Mouse (Mus musculus) intestine, embryonic 16.5 days (tissue): ENCODE measurements around the gene Chm. TPM values are rescaled to one million over a fixed set of nuclear protein-coding genes. Genes with fewer than 3 reads are reported as not detected.
"Not testable (repeated sequence)": the region's sequence is repeated elsewhere in the genome, so short reads cannot be mapped to it uniquely, and the experiment has no call there.

ENCODE experiments used
- ATAC-seq: fragments of 200-750 bp; cut with Nextera tagmentation; 2 replicates; pipeline ENCODE4 v1.8.0; 2017; ENCODE audit warnings: moderate TSS enrichment, moderate library complexity
- H3K27ac ChIP-seq: fragments of 300-500 bp; sonication (generic); 2 replicates; pipeline ENCODE4 v1.5.1; 2014; ENCODE audit warnings: mild to moderate bottlenecking, low read length
- H3K27me3 ChIP-seq: fragments of 300-500 bp; sonication (generic); replicated peaks from 2 replicates; pipeline ENCODE4 v1.6.1; 2014; ENCODE audit warnings: low read length, control low read depth, mixed read lengths; ENCODE audit not compliant: control insufficient read depth, insufficient read depth
- H3K36me3 ChIP-seq: fragments of 300-500 bp; sonication (generic); 2 replicates; pipeline ENCODE4 v1.6.1; 2014; ENCODE audit warnings: low read length, control low read depth; ENCODE audit not compliant: control insufficient read depth, insufficient read depth
- H3K4me1 ChIP-seq: fragments of 300-500 bp; sonication (generic); 2 replicates; pipeline ENCODE4 v1.6.1; 2014; ENCODE audit warnings: low read length, control low read depth, mixed read lengths; ENCODE audit not compliant: control insufficient read depth, insufficient read depth
- H3K4me2 ChIP-seq: fragments of 300-500 bp; sonication (generic); 2 replicates; pipeline ENCODE4 v1.6.1; 2014; ENCODE audit warnings: low read depth, low read length, control low read depth
- H3K4me3 ChIP-seq: fragments of 300-500 bp; sonication (generic); 2 replicates; pipeline ENCODE4 v1.5.1; 2014; ENCODE audit warnings: mild to moderate bottlenecking, low read length
- H3K9ac ChIP-seq: fragments of 300-500 bp; sonication (generic); 2 replicates; pipeline ENCODE4 v1.6.1; 2014; ENCODE audit warnings: low read depth, low read length
- H3K9me3 ChIP-seq: fragments of 300-500 bp; sonication (generic); 2 replicates; pipeline ENCODE4 v1.6.1; 2016; ENCODE audit warnings: low read length, control low read depth; ENCODE audit not compliant: control insufficient read depth
- WGBS: fragments of 180-500 bp; shearing (Covaris S2); extraction: QIAGEN DNeasy Blood & Tissue Kit; methylation state at CpG from one replicate; pipeline ENCODE4 v1.1.7; 2014; 5-methylcytosine and 5-hydroxymethylcytosine counted together
- polyA plus RNA-seq: library from polyadenylated mRNA; unstranded; fragments of >200 nt; fragmentation: Nextera tagmentation; extraction: Ambion mirVana; gene quantifications from 2 replicates; pipeline ENCODE4 v1.2.1, GENCODE M21; 2015

Gene Chm
- polyA plus RNA-seq, result 9.5 and 10.6 TPM in 2 replicates

GRCm38 (mm10) chrX:113185230-113185985 lies at the start of gene Chm:
Gene Chm (minus strand): TSS chrX:113185517.
- peak; percentile 97 for ATAC-seq
- Histone ChIP-seq H3K9ac (peak within 1 kb of the TSS; percentile 56), H3K27me3 (no peaks in the 10 kb centered on the region), H3K4me1 (no peaks in the 10 kb centered on the region), H3K9me3 (no peaks in the 10 kb centered on the region), H3K4me2 (peak within 1 kb of the TSS; percentile 37), H3K36me3 (no peaks in the 10 kb centered on the region), H3K4me3 (peak within 1 kb of the TSS; percentile 55), H3K27ac (0 out of 2 replicates have a peak within 1 kb of the TSS, but pooled peaks have one; percentile 34)
- 9% methylated on average over 21 of the region's 21 CpGs for WGBS

DNA sequence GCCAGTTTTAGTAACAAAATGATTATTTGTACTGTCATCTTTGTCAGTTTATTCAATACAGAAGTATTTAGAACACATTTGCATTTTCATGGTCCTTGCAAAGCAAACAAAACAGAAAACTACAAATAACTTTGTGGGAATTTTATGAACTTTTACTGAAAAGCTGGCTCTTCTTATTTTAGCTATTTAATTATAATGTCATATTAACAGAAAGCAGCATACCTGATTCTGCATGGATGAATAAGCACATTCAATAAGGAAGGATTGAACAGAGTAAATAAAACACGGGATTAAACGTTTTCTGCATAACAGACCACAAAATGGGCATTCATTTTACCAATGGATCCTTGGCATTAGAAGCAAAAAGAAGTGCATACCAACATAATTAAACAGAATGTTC lies 8.6 kb upstream of the Chm start:
- Histone ChIP-seq H3K4me1 (no peaks in the 10 kb centered on the region), H3K4me2 (no peak overlapping the region), H3K9ac (no peak overlapping the region), H3K9me3 (no peaks in the 10 kb centered on the region), H3K27me3 (no peaks in the 10 kb centered on the region), H3K4me3 (no peak overlapping the region), H3K27ac (no peak overlapping the region), H3K36me3 (no peaks in the 10 kb centered on the region)
- no peak for ATAC-seq
- 30% methylated on average over 2 of the region's 2 CpGs for WGBS

DNA sequence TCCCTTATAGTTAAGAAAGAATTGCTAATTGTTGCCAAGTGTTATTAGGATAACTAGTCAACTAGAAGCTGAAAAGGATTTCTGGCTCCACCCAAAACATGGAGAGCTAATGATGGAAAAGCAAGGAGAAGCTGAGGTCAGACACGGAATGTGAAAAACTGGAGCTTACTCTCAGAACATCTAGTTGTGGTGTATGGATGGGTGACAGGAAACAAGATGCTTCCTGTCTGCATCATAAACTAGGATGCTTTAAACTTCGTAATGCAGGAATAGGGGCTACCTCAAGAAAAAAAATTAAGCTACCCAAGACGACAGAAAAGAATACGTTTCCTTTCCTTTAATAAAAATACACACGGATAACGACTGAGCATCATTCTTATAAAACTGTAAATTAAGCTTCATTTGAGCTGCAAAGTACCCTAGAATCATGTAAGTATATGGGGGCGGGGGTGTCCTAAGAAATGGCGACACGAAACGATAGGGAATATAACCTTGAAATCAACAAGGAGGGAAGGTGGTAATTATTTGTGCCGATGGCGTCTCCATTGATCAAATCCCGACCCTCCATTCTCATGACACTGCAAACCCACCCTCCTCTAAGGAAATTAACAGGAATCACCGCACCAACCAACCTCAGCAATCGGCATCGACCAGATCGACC lies 618 bp downstream of the Chm start:
- Histone ChIP-seq H3K27me3 (no peaks in the 10 kb centered on the region), H3K9me3 (no peaks in the 10 kb centered on the region), H3K4me1 (no peaks in the 10 kb centered on the region), H3K4me2 (peak overlapping the region; percentile 37), H3K9ac (peak overlapping the region; percentile 56), H3K27ac (0 out of 2 replicates have a peak overlapping the region, but pooled peaks have one; percentile 34), H3K4me3 (peak overlapping the region; percentile 55), H3K36me3 (no peaks in the 10 kb centered on the region)
- 16% methylated on average over 17 of the region's 17 CpGs for WGBS
- peak; percentile 47 for ATAC-seq

GRCm38 (mm10) chrX:113180856-113181255 lies 4.5 kb downstream of the Chm start:
- H3K4me1 ChIP-seq, H3K9me3 ChIP-seq, H3K36me3 ChIP-seq, H3K27ac ChIP-seq, H3K27me3 ChIP-seq, H3K9ac ChIP-seq, ATAC-seq, H3K4me2 ChIP-seq, H3K4me3 ChIP-seq: not testable (repeated sequence)
- 89% methylated on average over 4 of the region's 4 CpGs for WGBS

DNA sequence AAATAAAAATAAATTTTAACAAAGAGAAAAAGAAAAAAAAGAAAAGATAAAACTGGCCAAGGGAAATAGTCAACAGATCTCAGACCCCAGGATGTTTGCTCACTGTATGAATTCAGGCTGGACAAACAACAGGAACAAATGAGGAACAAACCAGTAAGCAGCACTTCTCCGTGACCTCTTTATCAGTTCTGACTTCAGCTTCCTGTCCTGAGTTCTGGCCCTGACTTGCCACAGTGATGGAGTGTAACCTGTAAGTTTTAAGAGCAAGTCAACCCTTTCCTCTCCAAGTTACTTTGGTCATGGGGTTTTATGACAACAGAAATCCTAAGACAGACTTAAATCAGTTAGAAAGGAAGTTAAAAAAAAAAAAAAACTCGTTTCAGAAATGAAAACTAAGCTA lies 12.6 kb downstream of the Chm start:
- Histone ChIP-seq H3K36me3 (no peaks in the 10 kb centered on the region), H3K27me3 (no peaks in the 10 kb centered on the region), H3K4me1 (no peaks in the 10 kb centered on the region), H3K4me3 (no peak overlapping the region), H3K9ac (no peak overlapping the region), H3K27ac (no peak overlapping the region), H3K9me3 (no peaks in the 10 kb centered on the region), H3K4me2 (no peak overlapping the region)
- ATAC-seq, result no peak
- 58% methylated on average over 2 of the region's 2 CpGs for WGBS

DNA sequence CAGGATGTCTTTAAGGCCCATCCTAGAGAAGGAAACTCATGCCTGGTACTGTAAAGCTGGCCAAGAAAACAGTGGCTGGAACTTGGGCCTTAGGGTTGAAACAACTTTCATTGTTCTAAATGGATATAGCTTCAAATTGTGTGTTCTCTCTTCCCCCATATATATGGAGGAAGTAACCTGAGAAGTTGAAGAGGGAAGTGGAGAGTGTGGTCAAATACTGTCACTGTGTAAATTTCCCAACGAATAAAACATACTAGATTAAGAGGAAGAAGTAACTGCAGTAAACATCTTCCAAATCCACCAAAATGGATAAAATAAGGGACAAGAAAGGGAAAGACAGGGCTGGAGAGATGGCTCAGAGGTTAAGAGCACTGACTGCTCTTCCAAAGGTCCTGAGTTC lies 13.0 kb downstream of the Chm start:
- Histone ChIP-seq H3K9ac (no peak overlapping the region), H3K4me2 (no peak overlapping the region), H3K9me3 (no peaks in the 10 kb centered on the region), H3K4me1 (no peaks in the 10 kb centered on the region), H3K4me3 (no peak overlapping the region), H3K27ac (no peak overlapping the region), H3K27me3 (no peaks in the 10 kb centered on the region), H3K36me3 (no peaks in the 10 kb centered on the region)
- no peak for ATAC-seq
- 62% methylated on average over 1 of the region's 1 CpGs for WGBS

- ATAC-seq, result peak; percentile 88
Observed at GRCm38 (mm10) chrX:113160268-113160860, 25.0 kb downstream of the Chm start.

GRCm38 (mm10) chrX:113084171-113084570 lies 101.1 kb downstream of the Chm start:
- H3K27me3 ChIP-seq, result no peaks in the 10 kb centered on the region
- H3K9me3 ChIP-seq, result no peaks in the 10 kb centered on the region
- H3K27ac ChIP-seq, result no peak overlapping the region
- no peaks in the 10 kb centered on the region for H3K4me1 ChIP-seq
- no peak overlapping the region for H3K4me3 ChIP-seq
- no peak overlapping the region for H3K4me2 ChIP-seq
- WGBS, result 78% methylated on average over 2 of the region's 2 CpGs
- H3K9ac ChIP-seq, result no peak overlapping the region
- no peak for ATAC-seq
- no peaks in the 10 kb centered on the region for H3K36me3 ChIP-seq

More at GRCm38 (mm10) chrX:113160268-113160860, 25.0 kb downstream of the Chm start:
- no peak overlapping the region for H3K4me2 ChIP-seq
- WGBS, result 51% methylated on average over 3 of the region's 3 CpGs
- no peaks in the 10 kb centered on the region for H3K9me3 ChIP-seq
- H3K27me3 ChIP-seq, result no peaks in the 10 kb centered on the region
- H3K4me3 ChIP-seq, result no peak overlapping the region
- no peak overlapping the region for H3K9ac ChIP-seq
- H3K36me3 ChIP-seq, result no peaks in the 10 kb centered on the region
- H3K27ac ChIP-seq, result no peak overlapping the region
- no peaks in the 10 kb centered on the region for H3K4me1 ChIP-seq

DNA sequence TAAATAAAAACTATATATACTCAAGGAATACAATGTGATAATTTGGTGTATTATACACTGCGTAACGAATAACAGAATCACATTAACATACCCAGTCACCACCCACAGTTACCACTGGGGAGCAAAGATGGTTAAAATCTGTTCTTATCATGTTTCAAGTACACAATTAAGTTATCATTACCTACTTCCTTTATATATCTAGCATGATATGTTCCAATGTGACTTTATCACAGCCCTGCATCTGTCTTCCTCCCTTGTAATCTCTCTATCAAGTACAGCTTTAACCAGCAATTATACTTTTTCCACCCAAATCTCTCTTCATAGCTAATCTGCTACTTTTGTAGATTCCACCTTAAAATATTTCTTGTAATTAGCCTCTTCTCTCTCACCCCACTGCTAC lies 109.3 kb downstream of the Chm start:
- WGBS, result 96% methylated on average over 2 of the region's 2 CpGs
- H3K27ac ChIP-seq, result no peak overlapping the region
- H3K4me3 ChIP-seq, result no peak overlapping the region
- H3K9ac ChIP-seq, result no peak overlapping the region
- H3K9me3 ChIP-seq, result no peaks in the 10 kb centered on the region
- H3K27me3 ChIP-seq, result no peaks in the 10 kb centered on the region
- no peaks in the 10 kb centered on the region for H3K36me3 ChIP-seq
- no peak overlapping the region for H3K4me2 ChIP-seq
- H3K4me1 ChIP-seq, result no peaks in the 10 kb centered on the region
- ATAC-seq, result no peak
